ENCODE assay signal across 8 mouse cellular contexts in genomic region chr8:120004154-120004702, GRCm38 (mm10). TPM values are rescaled to one million over a fixed set of nuclear protein-coding genes. Genes with fewer than 3 reads are reported as not detected.
DNase-seq lines count a peak whose midpoint lies in the region; ATAC-seq and TF ChIP-seq lines count a peak whose summit lies in the region.

No protein-coding gene starts in this region.

- TF ChIP-seq POLR2A in kidney, adult 2 months (IDR thresholded peaks at IDR 0.05; ENCODE audit: low read depth, low read length), result no peak
- no peak for TF ChIP-seq POLR2A in thymus, adult 2 months (IDR thresholded peaks at IDR 0.05; ENCODE audit: control insufficient read depth, extremely low read depth, insufficient read depth, low read length, poor library complexity)

- peaks cover 34% of the 10 kb centered on the region for H3K4me1 ChIP-seq in kidney, adult 2 months (ENCODE audit: control insufficient read depth, insufficient read depth, low read length)
- 0 out of 2 replicates have a peak, but pooled peaks cover 10% of the 10 kb centered on the region for H3K4me1 ChIP-seq in midbrain, embryonic 12.5 days
- H3K4me1 ChIP-seq in thymus, adult 2 months (replicated peaks; ENCODE audit: control insufficient read depth, insufficient read depth, low read length), result peaks cover 2% of the 10 kb centered on the region; the same call in 1 of the 2 replicates

- no peak overlapping the region for H3K4me3 ChIP-seq in kidney, adult 2 months (ENCODE audit: insufficient read depth, low read depth, low read length)
- H3K4me3 ChIP-seq in midbrain, embryonic 12.5 days, result no peak overlapping the region
- H3K4me3 ChIP-seq in thymus, adult 2 months (ENCODE audit: control insufficient read depth, insufficient read depth, low read length), result no peak overlapping the region

- no peak for TF ChIP-seq CTCF in kidney, adult 2 months (conservative IDR thresholded peaks at IDR 0.05; ENCODE audit: insufficient read depth, insufficient read length, low read depth, low read length)
- no peak for TF ChIP-seq CTCF in thymus, adult 2 months (IDR thresholded peaks at IDR 0.05; ENCODE audit: borderline replicate concordance, control insufficient read depth, extremely low read depth, insufficient read depth, low read length, poor library complexity)

- H3K4me2 ChIP-seq in midbrain, embryonic 12.5 days (replicated peaks), result no peak overlapping the region

- peak overlapping the region; percentile 6; the same call in 1 of the 2 replicates for H3K27ac ChIP-seq in kidney, adult 2 months (ENCODE audit: insufficient read depth, low read depth, low read length)
- 0 out of 2 replicates have a peak overlapping the region, but pooled peaks have one; percentile 2 for H3K27ac ChIP-seq in midbrain, embryonic 12.5 days (replicated peaks)
- no peak overlapping the region for H3K27ac ChIP-seq in thymus, adult 2 months (ENCODE audit: control insufficient read depth, insufficient read depth, low read length)

- no peak for ATAC-seq in midbrain, embryonic 12.5 days (ENCODE audit: low FRiP score, low read depth)

- no peaks in the 10 kb centered on the region for H3K36me3 ChIP-seq in kidney, adult 2 months (ENCODE audit: control insufficient read depth, insufficient read depth, low read length)
- H3K36me3 ChIP-seq in midbrain, embryonic 12.5 days, result no peaks in the 10 kb centered on the region
- H3K36me3 ChIP-seq in thymus, adult 2 months (ENCODE audit: control insufficient read depth, insufficient read depth, low read length), result no peaks in the 10 kb centered on the region

- 22% methylated on average over 14 of the region's 14 CpGs for WGBS in kidney, adult 2 months
- 54% methylated on average over 14 of the region's 14 CpGs for WGBS in midbrain, embryonic 12.5 days
- WGBS in thymus, adult 2 months, result 91% methylated on average over 14 of the region's 14 CpGs

- DNase-seq in 3T3-L1 (ENCODE audit: low read depth, low spot score), result peak; percentile 96
- peak; percentile 88 to 91 for DNase-seq in adrenal gland, postnatal 36 days
- peak; percentile 65 to 67 for DNase-seq in heart, adult 9 months (ENCODE audit: low spot score in 2 of 2)
- DNase-seq in kidney, adult 2 months, result peak; percentile 96
- no peak for DNase-seq in cerebellum, adult 11-12 months
- DNase-seq in layer of hippocampus, postnatal 25 days (ENCODE audit: extremely low spot score in 1 of 2, low spot score in 1 of 2), result no peak
- no peak for DNase-seq in thymus, adult 2 months

- H3K9me3 ChIP-seq in midbrain, embryonic 12.5 days, result no peaks in the 10 kb centered on the region

- no peak overlapping the region for H3K9ac ChIP-seq in midbrain, embryonic 12.5 days (replicated peaks)

- no peaks in the 10 kb centered on the region for H3K27me3 ChIP-seq in kidney, adult 2 months (replicated peaks; ENCODE audit: control insufficient read depth, insufficient read depth, low read length)
- no peaks in the 10 kb centered on the region; the same call in 1 of the 2 replicates for H3K27me3 ChIP-seq in midbrain, embryonic 12.5 days
- H3K27me3 ChIP-seq in thymus, adult 2 months (ENCODE audit: control insufficient read depth, insufficient read depth, low read length), result no peaks in the 10 kb centered on the region

RNA-seq across cellular contexts. Expression of gene Crispld2, which starts 12.0 kb away (rescaled TPM):
- 10 to 100 TPM in 1 of 2 experiments, 1 to 10 TPM in 1; 7.8 to 19.4 TPM for total RNA-seq in adrenal gland, postnatal 36 days (2021)
- 16.7 and 19.7 TPM in 2 replicates for polyA plus RNA-seq in kidney, adult 2 months (2012; rRNA removed)
- polyA plus RNA-seq in midbrain, embryonic 12.5 days (2016; fragmentation: Nextera tagmentation; extraction: Ambion mirVana), result 3.7 and 5.7 TPM in 2 replicates
- total RNA-seq in layer of hippocampus, postnatal 25 days (2021), result 1 to 10 TPM; 1.4 to 2.1 TPM
- polyA plus RNA-seq in thymus, adult 2 months (2012; rRNA removed), result 7.6 TPM in 2 replicates

Comparison
In these comparisons a context has a peak if more than half of its experiments do, and no peak if none do; other contexts are left out.
1. DNase-seq: peak in 3T3-L1 (single experiment), adrenal gland, postnatal 36 days (2 of 2), heart, adult 9 months (2 of 2) and kidney, adult 2 months (single experiment); none in cerebellum, adult 11-12 months (single experiment), layer of hippocampus, postnatal 25 days (0 of 2) and thymus, adult 2 months (single experiment).